Mouse (Mus musculus) thymus, adult 2 months (tissue): Measurements from ENCODE around the gene Zfp775.

Experiments
- CTCF ChIP-seq: fragments of 200-500 bp; IDR thresholded peaks from 2 replicates; pipeline ENCODE4 v1.5.1; 2012; ENCODE audit warnings: mild to moderate bottlenecking, control low read depth, low read length, moderate library complexity, borderline replicate concordance; ENCODE audit not compliant: control insufficient read depth, poor library complexity, insufficient read depth; ENCODE audit errors: extremely low read depth
- POLR2A ChIP-seq: fragments of 200-500 bp; IDR thresholded peaks from 2 replicates; pipeline ENCODE4 v1.6.1; 2012; ENCODE audit warnings: mild to moderate bottlenecking, low read length, control low read depth, moderate library complexity; ENCODE audit not compliant: control insufficient read depth, poor library complexity, insufficient read depth; ENCODE audit errors: extremely low read depth

GRCm38 (mm10) chr6:48582037-48582436, 19.8 kb upstream of the Zfp775 start:
- TF ChIP-seq CTCF (no peak), POLR2A (no peak)
